Mouse (Mus musculus) kidney, postnatal 36 days (tissue): Measurements from ENCODE around the gene Fam240b.

Source experiments
- DNase-seq, 2 experiments: peaks; one replicate each; pipeline ENCODE4 v3.0.0; 2021 to 2022; ENCODE audit warnings: mixed read lengths in 2 of 2

Fam240b gene

DNA sequence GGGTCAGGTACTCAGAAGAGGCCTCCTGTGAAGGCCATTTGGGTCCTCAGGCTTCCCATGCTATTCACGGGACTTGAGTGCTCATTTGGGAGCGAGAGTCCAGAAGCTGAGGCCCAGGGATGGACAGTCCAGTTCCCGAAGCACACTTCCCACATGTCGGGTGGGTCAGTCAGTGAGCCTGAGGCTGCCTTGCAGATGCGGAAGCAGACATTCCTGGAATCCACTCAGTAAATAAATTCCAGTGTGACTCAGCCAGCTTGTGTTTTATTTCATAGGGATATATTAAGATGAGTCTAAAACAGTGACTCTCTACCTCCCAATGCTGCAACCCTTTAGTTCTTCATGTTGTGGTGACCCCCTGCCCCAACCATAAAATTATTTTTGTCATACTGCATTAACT is 58.1 kb downstream of the Fam240b start:
- DNase-seq = no peak

DNA sequence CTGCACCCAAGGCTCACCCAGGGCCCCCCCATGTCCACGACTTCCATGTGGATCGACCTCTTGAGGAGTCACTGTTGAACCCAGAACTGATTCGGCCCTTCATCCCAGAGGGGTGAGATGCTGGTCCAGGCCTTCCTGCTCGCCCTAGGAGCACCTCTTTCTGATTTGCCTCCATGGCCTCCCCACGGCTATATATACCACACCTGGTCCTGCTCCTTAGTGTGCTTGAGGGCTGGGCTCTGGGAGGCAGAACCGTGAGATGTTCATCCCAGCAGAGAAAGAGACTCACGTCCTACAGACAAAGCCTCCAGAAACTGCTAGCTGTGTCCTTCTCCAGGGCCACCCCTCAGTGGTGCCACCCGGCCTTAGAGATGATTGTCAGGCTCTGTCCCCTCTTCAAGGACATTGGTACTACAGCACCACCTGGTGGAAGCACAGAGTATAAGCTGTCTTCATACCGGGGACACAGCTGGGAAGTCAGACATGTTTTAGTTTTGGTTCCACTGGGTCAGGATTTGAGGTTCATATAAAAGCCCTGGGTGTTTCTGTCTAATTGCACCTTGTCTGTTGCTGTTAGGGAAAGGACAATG is 58.6 kb downstream of the Fam240b start:
- DNase-seq = peak; percentile 62 to 82

DNA sequence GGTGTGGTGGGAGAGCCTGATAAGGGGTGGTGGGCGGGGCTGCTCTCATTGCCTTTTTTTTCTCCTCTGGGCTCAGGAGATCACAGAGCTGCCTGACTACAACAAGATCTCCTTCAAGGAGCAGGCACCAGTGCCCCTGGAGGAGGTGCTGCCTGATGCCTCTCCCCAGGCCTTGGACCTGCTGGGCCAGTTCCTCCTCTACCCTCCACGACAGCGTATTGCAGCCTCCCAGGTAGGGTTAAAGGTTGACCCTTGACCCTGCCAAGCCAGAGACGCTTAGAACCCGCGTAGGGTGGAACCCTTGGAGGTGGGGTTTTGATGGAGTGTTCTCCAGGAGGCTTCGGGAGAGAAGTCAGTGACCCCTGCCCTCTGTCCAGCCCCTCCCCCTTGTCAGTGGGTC is 59.8 kb downstream of the Fam240b start:
- DNase-seq = peak in 1 of 2 experiments; percentile 18

DNA sequence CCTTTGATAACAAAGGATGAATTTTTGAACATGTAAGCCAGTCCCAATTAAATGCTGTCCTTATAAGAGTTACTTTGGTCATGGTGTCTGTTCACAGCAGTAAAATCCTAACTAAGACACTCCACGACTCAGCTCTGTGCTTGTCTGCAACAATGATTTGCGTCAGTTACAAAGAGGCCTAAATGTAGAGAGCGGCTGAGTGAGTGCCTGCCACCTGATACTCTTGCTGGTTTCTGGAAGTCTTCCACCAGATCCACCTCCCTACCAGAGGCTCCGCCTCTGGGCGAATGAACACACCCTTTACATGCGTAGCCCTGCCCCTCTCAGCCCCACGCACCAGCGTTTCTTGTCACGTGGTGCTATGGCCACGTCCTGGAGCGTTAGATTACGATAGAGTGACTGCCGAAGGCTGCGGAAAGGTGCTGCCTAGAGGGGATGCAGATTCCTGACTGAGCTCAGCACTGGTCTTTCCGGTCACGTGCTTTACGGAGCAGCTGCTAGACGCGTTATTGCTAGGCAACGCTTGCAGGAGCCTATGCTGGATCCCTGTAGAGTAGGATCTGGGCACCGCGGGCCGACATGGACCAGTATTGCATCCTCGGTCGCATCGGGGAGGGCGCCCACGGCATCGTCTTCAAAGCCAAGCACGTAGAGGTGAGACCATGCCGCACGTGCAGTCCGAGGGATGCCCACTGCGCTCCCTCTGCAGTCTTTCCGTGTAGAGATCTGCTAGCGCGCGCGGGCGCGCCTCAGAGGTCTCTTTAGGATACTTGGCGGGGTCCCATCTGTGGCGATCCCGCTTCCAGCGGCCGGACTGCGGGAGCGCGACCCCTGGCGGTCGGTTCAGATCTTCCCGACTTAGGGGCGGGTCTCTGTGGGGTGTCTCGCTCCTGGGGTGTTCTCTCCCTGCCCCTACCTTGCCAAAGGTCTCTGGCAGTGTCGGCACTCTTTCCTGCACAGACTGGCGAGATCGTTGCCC is 65.3 kb downstream of the Fam240b start, which contains the start of gene Cdk20:
Cdk20 (plus strand) TSS at position 298 of the 979 bp plus-strand sequence.
- DNase-seq = peak; percentile 90 to 96
